Mouse (Mus musculus): ENCODE measurements at regions not wholly inside any gene's neighbourhood (a gene's known extent, or its start where the extent isn't known, plus 50 kb on each side); places are given as distances from the start of the nearest gene placed in this dataset.
A peak's percentile ranks its signal among the peaks of the same experiment; 100 is the strongest.

GRCm38 (mm10) chr10:96724436-96725175 is 107.8 kb downstream of the Btg1 start:
- DNase-seq, result no peak

- no peak for DNase-seq
Observed at GRCm38 (mm10) chr10:96726801-96727780, 110.3 kb downstream of the Btg1 start.

- no peak for DNase-seq
Observed at GRCm38 (mm10) chr10:96733581-96733980, 116.8 kb downstream of the Btg1 start.

GRCm38 (mm10) chr10:96735146-96735545 is 118.3 kb downstream of the Btg1 start:
- DNase-seq, result no peak

DNA sequence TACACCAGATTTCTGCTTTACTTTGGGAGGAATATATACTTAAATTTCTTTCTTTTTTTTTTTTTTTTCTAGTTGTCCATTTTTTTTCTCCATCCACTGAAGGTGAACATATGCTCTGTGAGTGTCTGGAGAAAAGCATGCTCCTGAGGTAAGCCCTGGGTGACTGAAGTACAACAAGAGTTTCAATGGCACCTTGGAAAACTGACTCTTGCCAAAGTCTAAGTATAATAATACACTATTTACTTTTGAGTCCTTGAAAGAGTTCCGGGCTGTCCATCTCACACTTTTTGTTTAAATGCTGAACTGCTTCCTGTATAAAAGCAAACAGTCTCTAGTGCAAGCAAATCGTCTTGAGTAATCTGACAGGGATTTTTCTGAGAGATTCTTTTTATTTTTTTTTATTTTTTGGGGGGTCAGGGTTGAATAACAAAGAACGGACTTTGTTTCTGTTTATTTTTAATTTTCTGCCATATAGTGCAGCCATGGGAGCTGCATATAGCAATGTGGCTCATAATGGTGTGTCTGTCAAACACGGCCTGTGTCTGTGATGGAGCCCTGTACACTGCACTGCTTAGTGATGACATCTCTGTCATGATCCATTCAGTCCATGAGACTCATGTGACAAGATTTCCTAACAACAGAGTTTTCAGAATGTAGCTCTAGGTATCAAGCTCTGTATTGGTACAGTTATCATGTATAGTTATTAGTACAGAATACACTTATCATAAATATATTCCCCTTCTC is 119.3 kb downstream of the Btg1 start:
- no peak for DNase-seq

DNA sequence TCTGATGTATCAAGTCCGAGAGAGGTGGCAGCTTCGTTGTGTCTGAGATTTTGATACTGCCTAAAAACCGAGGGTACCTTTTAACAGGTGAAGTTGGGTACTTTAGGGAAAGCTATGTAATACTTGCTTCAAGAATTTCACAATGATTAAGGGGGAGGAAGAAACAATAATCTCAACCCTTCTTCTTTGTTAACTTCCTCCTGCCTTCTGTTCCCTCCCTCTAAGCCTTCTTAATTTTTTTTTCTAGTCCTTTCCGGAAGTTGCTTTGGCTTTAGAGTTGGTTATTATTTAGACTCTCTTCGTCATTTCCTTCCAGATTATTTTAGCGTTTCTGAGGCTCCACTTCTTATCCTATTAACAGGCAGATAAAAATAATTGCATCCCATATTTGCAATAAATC is 121.2 kb downstream of the Btg1 start:
- no peak for DNase-seq

GRCm38 (mm10) chr10:96738606-96739005 is 121.8 kb downstream of the Btg1 start:
- no peak for DNase-seq

GRCm38 (mm10) chr10:96744167-96744777 is 127.5 kb downstream of the Btg1 start:
- DNase-seq, result peak; percentile 56 to 76

DNA sequence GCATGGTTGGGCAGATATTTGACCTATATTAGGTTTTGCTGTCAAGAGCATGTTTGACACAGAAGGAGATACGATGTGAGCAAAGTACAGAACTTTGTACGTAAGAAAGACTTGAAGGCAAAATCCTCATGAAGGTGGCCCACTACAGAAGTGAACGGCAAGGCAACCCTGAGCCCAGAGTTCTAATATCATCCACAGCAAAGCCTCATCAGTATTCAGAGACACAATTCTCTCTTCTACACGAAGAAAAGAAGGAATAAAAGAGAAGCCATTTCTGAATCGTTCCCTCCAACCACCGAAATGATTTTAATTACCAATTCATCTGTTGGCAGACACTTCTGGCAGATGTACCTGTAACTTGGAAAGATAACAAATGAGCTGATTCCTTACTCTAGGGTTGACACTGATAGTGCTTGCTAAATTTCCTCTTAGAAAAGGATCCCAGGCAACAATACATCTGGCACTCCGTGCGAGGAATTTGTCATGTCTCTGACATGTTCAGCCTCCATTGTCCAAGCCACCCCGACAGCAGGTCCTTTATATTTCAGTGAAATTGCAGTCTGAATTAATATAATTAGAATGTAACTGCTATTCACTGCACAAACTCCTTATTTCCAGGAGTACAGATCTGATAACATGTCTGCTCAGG is 130.3 kb downstream of the Btg1 start:
- no peak for DNase-seq

DNA sequence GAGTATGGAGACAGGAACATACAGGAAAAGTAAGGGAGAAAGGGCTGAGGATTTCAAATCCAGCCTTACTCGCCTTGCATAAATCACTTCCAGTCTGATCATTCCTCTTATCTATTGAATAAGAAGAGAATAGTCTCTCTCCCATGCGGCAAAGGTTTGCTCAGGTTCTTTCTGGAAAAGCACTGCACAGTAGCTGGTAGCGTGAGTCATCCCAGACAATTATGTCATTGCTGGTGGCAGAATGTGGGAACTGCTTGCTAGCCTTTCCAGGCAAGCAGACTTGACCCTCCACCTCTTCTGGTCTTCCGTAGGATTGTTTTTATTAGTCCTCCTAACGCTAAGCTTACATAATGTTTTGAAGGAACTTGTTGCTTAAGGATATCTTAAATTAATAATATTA is 134.1 kb downstream of the Btg1 start:
- peak; percentile 29 to 56 for DNase-seq

DNA sequence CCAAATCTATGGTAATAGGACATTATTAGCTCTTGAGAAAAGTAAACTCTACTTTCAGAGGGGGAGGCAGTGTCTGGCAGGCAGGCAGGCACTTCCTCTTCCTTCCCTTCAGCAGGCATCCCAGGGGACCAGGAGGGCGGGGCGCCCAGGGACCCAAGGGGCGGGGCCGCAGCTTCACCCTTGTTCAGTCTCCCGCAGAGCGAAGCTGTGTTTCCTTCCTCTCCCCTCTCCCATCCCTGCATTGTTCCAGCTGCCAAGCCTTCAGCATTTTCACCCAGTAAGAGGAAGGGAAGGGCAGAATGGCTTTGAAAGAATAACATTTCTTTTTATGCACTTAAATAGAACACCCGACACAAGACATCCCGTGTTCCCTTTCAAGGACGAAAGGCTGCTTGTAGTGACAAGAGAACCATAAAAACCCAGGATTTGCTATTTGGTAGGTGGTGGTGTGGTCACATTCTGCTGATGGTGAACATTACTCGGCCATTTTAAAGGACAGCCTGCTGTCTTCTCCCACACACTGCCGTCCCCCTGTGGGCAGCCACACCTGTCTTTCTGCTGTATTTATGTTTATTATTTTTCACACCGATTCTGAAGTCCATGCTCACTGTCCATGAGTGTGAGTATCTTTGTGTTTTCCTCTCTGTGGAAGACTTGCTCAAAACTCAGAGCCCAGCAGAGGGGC is 134.9 kb downstream of the Btg1 start:
- peak; percentile 95 to 96 for DNase-seq

GRCm38 (mm10) chr10:96752531-96752930 is 135.7 kb downstream of the Btg1 start:
- DNase-seq, result no peak

GRCm38 (mm10) chr10:96753521-96753920 is 136.7 kb downstream of the Btg1 start:
- DNase-seq, result peak; percentile 4 to 9

- DNase-seq, result no peak
Observed at GRCm38 (mm10) chr10:96755674-96756073, 138.9 kb downstream of the Btg1 start.

DNA sequence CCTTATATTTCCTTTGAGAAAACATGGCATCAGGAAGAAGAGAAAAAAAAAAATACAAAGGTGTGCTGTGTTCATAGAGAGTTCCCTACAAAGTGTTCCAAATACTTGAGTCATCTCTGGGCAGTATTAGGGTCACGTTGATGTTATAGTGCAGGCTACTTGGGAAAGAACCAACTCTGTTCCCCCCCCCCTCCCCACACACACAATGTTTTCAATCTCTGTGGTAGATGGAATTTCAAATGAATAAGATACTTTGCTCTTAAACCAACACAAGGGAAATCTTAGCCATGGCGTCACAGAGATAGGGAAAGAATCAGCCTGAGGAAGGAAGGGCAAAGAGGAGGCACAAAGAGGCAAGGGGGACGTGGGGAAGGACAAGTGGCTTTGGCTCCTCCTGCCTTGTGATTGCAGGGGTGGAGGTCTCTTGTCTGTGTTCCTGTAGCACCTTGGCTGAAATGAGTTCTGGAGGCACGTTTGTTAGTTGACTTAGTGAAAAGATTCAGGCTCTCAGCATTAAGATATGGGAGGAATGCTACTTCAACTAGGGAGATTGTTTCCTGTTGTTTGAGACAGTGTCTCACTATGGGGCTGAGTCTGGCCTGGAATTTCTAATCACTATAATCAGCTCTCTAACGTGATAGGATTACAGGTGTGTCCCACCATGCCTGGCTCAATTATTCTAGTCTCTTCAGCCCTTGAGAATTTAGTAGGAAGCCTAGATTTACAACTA is 139.7 kb downstream of the Btg1 start:
- DNase-seq, result no peak

DNA sequence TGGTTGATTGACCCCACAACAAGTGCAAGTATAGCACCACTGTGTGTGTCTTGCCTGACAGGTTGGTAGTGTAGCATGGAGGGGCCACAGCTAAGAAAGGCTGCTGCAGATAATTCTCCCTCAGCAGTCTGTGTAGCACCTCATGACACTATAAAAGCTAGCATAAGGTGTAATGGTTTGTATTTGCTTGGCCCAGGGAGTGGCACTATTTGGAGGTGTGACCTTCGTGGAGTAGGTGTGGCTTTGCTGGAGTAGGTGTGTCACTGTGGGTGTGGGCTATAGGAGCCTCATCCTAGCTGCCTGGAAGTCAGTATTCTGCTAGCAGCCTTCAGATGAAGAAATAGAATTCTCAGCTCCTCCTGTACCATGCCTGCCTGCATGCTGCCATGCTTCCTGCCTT is 140.5 kb downstream of the Btg1 start:
- no peak for DNase-seq

DNA sequence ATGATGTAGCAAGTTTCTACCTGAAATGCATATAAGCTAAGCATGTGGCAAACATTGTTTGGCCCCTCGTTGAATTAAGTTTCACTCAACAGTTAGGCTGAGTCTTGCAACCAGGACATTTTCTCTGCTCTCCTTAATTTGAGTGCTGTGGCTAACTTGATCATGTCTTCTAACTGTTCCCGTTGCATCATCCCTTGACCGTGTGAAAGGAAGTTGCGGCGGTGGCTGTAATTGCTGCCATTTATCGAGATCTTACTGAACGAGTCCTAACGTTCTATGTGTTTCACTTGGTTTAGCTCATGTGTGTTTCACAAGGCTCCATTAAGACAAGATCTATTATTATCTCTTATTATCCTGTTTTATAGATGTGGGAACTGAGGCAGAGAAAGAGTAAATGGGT is 144.8 kb downstream of the Btg1 start:
- no peak for DNase-seq

GRCm38 (mm10) chr10:96765626-96766025 is 148.8 kb downstream of the Btg1 start:
- no peak for DNase-seq

DNA sequence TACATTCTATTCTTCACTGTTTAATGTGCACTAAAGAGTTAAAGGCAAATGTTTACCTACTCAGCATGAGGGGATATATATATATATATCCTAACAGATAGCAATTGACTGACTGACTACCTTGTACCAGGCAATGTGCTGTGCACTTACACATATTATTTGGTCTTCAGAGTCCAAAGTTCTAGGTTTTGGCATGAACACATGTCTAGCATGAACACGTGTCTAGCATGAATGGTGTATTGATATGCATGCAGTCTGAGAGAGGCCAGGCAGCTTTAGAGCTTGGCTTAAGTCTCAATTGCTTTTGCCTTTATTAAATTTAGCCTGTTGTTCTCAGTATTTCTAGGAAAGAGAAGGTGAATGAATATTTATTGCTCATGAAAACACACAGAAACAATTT is 161.4 kb downstream of the Btg1 start:
- no peak for DNase-seq

- no peak for DNase-seq
Observed at GRCm38 (mm10) chr10:96783966-96784365, 167.2 kb downstream of the Btg1 start.

Measured in kidney, postnatal 36 days (tissue).